Mouse (Mus musculus) hindbrain, embryonic 12.5 days (tissue): Measurements from ENCODE around the gene Nfatc2. TPM values are rescaled to one million over a fixed set of nuclear protein-coding genes. Genes with fewer than 3 reads are reported as not detected.

ENCODE experiments used
- ATAC-seq: fragments of 200-750 bp; cut with Nextera tagmentation; 2 replicates; pipeline ENCODE4 v1.8.0; 2017; ENCODE audit warnings: moderate TSS enrichment; ENCODE audit not compliant: low FRiP score
- H3K27ac ChIP-seq: fragments of 300-500 bp; sonication (generic); 2 replicates; pipeline ENCODE4 v1.5.1; 2016; ENCODE audit warnings: mild to moderate bottlenecking
- H3K27me3 ChIP-seq: fragments of 300-500 bp; sonication (generic); 2 replicates; pipeline ENCODE4 v1.6.1; 2016; ENCODE audit warnings: mild to moderate bottlenecking
- H3K36me3 ChIP-seq: fragments of 300-500 bp; sonication (generic); 2 replicates; pipeline ENCODE4 v1.6.1; 2016; ENCODE audit warnings: mild to moderate bottlenecking
- H3K4me1 ChIP-seq: fragments of 300-500 bp; sonication (generic); 2 replicates; pipeline ENCODE4 v1.6.1; 2016
- H3K4me2 ChIP-seq: fragments of 300-500 bp; sonication (generic); replicated peaks from 2 replicates; pipeline ENCODE4 v1.6.1; 2016; ENCODE audit warnings: mild to moderate bottlenecking
- H3K4me3 ChIP-seq: fragments of 300-500 bp; sonication (generic); 2 replicates; pipeline ENCODE4 v1.5.1; 2016; ENCODE audit warnings: mild to moderate bottlenecking
- H3K9ac ChIP-seq: fragments of 300-500 bp; sonication (generic); 2 replicates; pipeline ENCODE4 v1.6.1; 2016; ENCODE audit warnings: mild to moderate bottlenecking, moderate library complexity
- H3K9me3 ChIP-seq: fragments of 300-500 bp; sonication (generic); replicated peaks from 2 replicates; pipeline ENCODE4 v1.6.1; 2016; ENCODE audit warnings: mild to moderate bottlenecking
- WGBS: fragments of 180-500 bp; shearing (Covaris S2); methylation state at CpG from one replicate; pipeline ENCODE4 v1.1.7; 2016; 5-methylcytosine and 5-hydroxymethylcytosine counted together
- polyA plus RNA-seq: library from polyadenylated mRNA; unstranded; fragments of >200 nt; fragmentation: Nextera tagmentation; extraction: Ambion mirVana; gene quantifications from 2 replicates; pipeline ENCODE4 v1.2.1, GENCODE M21; 2016

The Nfatc2 gene
- polyA plus RNA-seq, 1 experiment from 2014 or later, result 2.2 TPM

- H3K4me1 ChIP-seq, result peaks cover 18% of the 10 kb centered on the region
- peaks cover 5% of the 10 kb centered on the region for H3K27me3 ChIP-seq
- no peak overlapping the region for H3K4me3 ChIP-seq
- ATAC-seq, result no peak
- no peak overlapping the region for H3K27ac ChIP-seq
- no peak overlapping the region for H3K9ac ChIP-seq
- H3K9me3 ChIP-seq, result no peaks in the 10 kb centered on the region
- H3K4me2 ChIP-seq, result no peak overlapping the region
- 94% methylated on average over 7 of the region's 7 CpGs for WGBS
- H3K36me3 ChIP-seq, result no peaks in the 10 kb centered on the region
These were observed 80.7 kb downstream of the Nfatc2 start for GRCm38 (mm10) chr2:168520771-168521170.

GRCm38 (mm10) chr2:168519589-168519988 lies 81.9 kb downstream of the Nfatc2 start:
- Histone ChIP-seq H3K4me2 (no peak overlapping the region), H3K27me3 (peaks cover 5% of the 10 kb centered on the region), H3K27ac (no peak overlapping the region), H3K36me3 (no peaks in the 10 kb centered on the region), H3K4me3 (no peak overlapping the region), H3K9me3 (no peaks in the 10 kb centered on the region), H3K4me1 (peaks cover 6% of the 10 kb centered on the region), H3K9ac (no peak overlapping the region)
- WGBS, result 82% methylated on average over 8 of the region's 8 CpGs
- no peak for ATAC-seq

- ATAC-seq, result no peak
- Histone ChIP-seq H3K9ac (no peak overlapping the region), H3K27me3 (0 out of 2 replicates have a peak, but pooled peaks cover 2% of the 10 kb centered on the region), H3K9me3 (no peaks in the 10 kb centered on the region), H3K27ac (no peak overlapping the region), H3K4me3 (no peak overlapping the region), H3K4me2 (no peak overlapping the region), H3K4me1 (peaks cover 4% of the 10 kb centered on the region; the same call in 1 of the 2 replicates), H3K36me3 (no peaks in the 10 kb centered on the region)
- 73% methylated on average over 15 of the region's 15 CpGs for WGBS
These were observed 83.2 kb downstream of the Nfatc2 start for GRCm38 (mm10) chr2:168518256-168518659.

- Histone ChIP-seq H3K9me3 (no peaks in the 10 kb centered on the region), H3K27me3 (0 out of 2 replicates have a peak, but pooled peaks cover 2% of the 10 kb centered on the region), H3K4me2 (no peak overlapping the region), H3K9ac (no peak overlapping the region), H3K4me3 (no peak overlapping the region), H3K36me3 (no peaks in the 10 kb centered on the region), H3K4me1 (no peaks in the 10 kb centered on the region), H3K27ac (no peak overlapping the region)
- WGBS, result 82% methylated on average over 7 of the region's 7 CpGs
- ATAC-seq, result no peak
These were observed 83.7 kb downstream of the Nfatc2 start for GRCm38 (mm10) chr2:168517774-168518173.

GRCm38 (mm10) chr2:168516717-168517116 lies 84.7 kb downstream of the Nfatc2 start:
- no peak overlapping the region for H3K27ac ChIP-seq
- H3K27me3 ChIP-seq, result no peaks in the 10 kb centered on the region
- H3K4me1 ChIP-seq, result no peaks in the 10 kb centered on the region
- no peak overlapping the region for H3K4me3 ChIP-seq
- WGBS, result 86% methylated on average over 7 of the region's 7 CpGs
- H3K9ac ChIP-seq, result no peak overlapping the region
- H3K4me2 ChIP-seq, result no peak overlapping the region
- no peaks in the 10 kb centered on the region for H3K36me3 ChIP-seq
- H3K9me3 ChIP-seq, result no peaks in the 10 kb centered on the region; the same call in 1 of the 2 replicates
- no peak for ATAC-seq

GRCm38 (mm10) chr2:168515466-168515865 lies 86.0 kb downstream of the Nfatc2 start:
- Histone ChIP-seq H3K27ac (no peak overlapping the region), H3K27me3 (no peaks in the 10 kb centered on the region), H3K9ac (no peak overlapping the region), H3K9me3 (no peaks in the 10 kb centered on the region; the same call in 1 of the 2 replicates), H3K36me3 (no peaks in the 10 kb centered on the region), H3K4me2 (no peak overlapping the region), H3K4me3 (no peak overlapping the region), H3K4me1 (no peaks in the 10 kb centered on the region)
- 78% methylated on average over 4 of the region's 4 CpGs for WGBS
- no peak for ATAC-seq

- H3K27me3 ChIP-seq, result no peaks in the 10 kb centered on the region
- H3K36me3 ChIP-seq, result no peaks in the 10 kb centered on the region
- no peak overlapping the region for H3K4me2 ChIP-seq
- no peaks in the 10 kb centered on the region; the same call in 1 of the 2 replicates for H3K9me3 ChIP-seq
- WGBS, result 84% methylated on average over 5 of the region's 5 CpGs
- H3K9ac ChIP-seq, result no peak overlapping the region
- H3K27ac ChIP-seq, result no peak overlapping the region
- H3K4me3 ChIP-seq, result no peak overlapping the region
- no peak for ATAC-seq
- no peaks in the 10 kb centered on the region for H3K4me1 ChIP-seq
These were observed 87.3 kb downstream of the Nfatc2 start for GRCm38 (mm10) chr2:168514131-168514530.

GRCm38 (mm10) chr2:168511529-168511928 lies 89.9 kb downstream of the Nfatc2 start:
- no peaks in the 10 kb centered on the region for H3K36me3 ChIP-seq
- H3K4me2 ChIP-seq, result no peak overlapping the region
- ATAC-seq, result no peak
- H3K27ac ChIP-seq, result no peak overlapping the region
- no peak overlapping the region for H3K9ac ChIP-seq
- H3K9me3 ChIP-seq, result no peaks in the 10 kb centered on the region; the same call in 1 of the 2 replicates
- H3K27me3 ChIP-seq, result no peaks in the 10 kb centered on the region
- H3K4me3 ChIP-seq, result no peak overlapping the region
- no peaks in the 10 kb centered on the region for H3K4me1 ChIP-seq

- WGBS, result 81% methylated on average over 13 of the region's 13 CpGs
- ATAC-seq, result no peak
- Histone ChIP-seq H3K27ac (no peak overlapping the region), H3K27me3 (no peaks in the 10 kb centered on the region), H3K9ac (no peak overlapping the region), H3K36me3 (no peaks in the 10 kb centered on the region), H3K4me2 (no peak overlapping the region), H3K4me3 (no peak overlapping the region), H3K4me1 (no peaks in the 10 kb centered on the region), H3K9me3 (no peaks in the 10 kb centered on the region; the same call in 1 of the 2 replicates)
These were observed 92.8 kb downstream of the Nfatc2 start for GRCm38 (mm10) chr2:168508469-168509198.

- Histone ChIP-seq H3K4me3 (no peak overlapping the region), H3K4me2 (no peak overlapping the region), H3K4me1 (no peaks in the 10 kb centered on the region), H3K9me3 (no peaks in the 10 kb centered on the region), H3K9ac (no peak overlapping the region), H3K36me3 (no peaks in the 10 kb centered on the region), H3K27ac (no peak overlapping the region), H3K27me3 (no peaks in the 10 kb centered on the region)
- ATAC-seq, result no peak
- whole genome bisulfite sequencing, result 87% methylated on average over 27 of the region's 27 CpGs
These were observed 96.8 kb downstream of the Nfatc2 start for GRCm38 (mm10) chr2:168504431-168505182.

GRCm38 (mm10) chr2:168503735-168504134 lies 97.7 kb downstream of the Nfatc2 start:
- Histone ChIP-seq H3K4me1 (no peaks in the 10 kb centered on the region), H3K9ac (no peak overlapping the region), H3K9me3 (no peaks in the 10 kb centered on the region), H3K27me3 (no peaks in the 10 kb centered on the region), H3K4me3 (no peak overlapping the region), H3K36me3 (no peaks in the 10 kb centered on the region), H3K4me2 (no peak overlapping the region), H3K27ac (no peak overlapping the region)
- 71% methylated on average over 6 of the region's 6 CpGs for WGBS
- no peak for ATAC-seq

GRCm38 (mm10) chr2:168500750-168501149 lies 100.7 kb downstream of the Nfatc2 start:
- Histone ChIP-seq H3K9ac (no peak overlapping the region), H3K27me3 (no peaks in the 10 kb centered on the region), H3K4me2 (no peak overlapping the region), H3K27ac (no peak overlapping the region), H3K36me3 (no peaks in the 10 kb centered on the region), H3K4me1 (no peaks in the 10 kb centered on the region), H3K9me3 (no peaks in the 10 kb centered on the region), H3K4me3 (no peak overlapping the region)
- 84% methylated on average over 6 of the region's 6 CpGs for WGBS
- no peak for ATAC-seq
